Mouse (Mus musculus): ENCODE results near the gene Aqp6.

DNA sequence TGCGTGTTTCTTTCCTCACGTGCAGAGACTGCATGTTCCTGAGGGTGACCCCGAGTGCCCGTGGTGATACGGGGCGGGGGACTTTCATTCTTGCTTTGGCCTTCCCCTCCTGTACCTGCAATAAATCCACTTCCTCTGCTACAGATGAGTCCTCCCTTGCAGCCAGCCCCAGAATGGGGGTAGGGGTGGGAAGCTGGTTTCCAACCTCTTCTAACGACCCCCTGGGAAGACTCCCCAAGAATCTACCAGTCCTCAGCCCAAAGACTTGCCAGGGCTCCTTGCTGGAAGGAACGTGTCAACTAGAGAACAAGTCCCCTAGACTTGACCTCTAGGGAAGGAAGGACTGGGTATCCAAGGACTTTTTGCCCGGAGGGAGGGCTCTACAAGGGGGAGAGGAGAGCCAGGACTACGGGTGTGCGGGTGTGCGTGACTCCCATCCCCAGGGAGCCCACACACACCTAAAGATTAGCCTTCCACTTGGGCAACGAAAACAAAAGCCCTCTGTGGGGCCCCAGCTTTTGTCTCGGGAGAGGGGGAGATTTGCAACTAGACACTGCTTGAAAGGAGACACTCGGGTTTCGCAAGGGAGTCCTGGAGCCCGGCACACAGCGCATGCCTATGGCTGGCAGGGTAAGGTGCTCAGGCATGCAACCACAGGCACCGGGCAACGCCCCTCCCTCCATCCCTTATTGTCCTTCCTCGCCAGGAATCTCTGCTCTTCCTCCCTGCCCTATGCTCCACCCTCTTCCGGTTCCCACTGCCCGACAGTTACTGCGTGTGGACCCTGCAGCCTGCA, 16.6 kb upstream of the Aqp6 start:
- TF ChIP-seq CTCF (IDR thresholded peaks at IDR 0.05; ENCODE audit: insufficient read depth, low read length) (no peak), POLR2A (IDR thresholded peaks at IDR 0.05; ENCODE audit: borderline replicate concordance, extremely low read depth, low read depth, low read length) (no peak)

All from lung, adult 2 months (tissue).